ENCODE assay signal across 8 mouse cellular contexts in genomic region chr10:117494171-117494701, GRCm38 (mm10).
A peak's percentile ranks its signal among the peaks of the same experiment; 100 is the strongest.
DNase-seq lines count a peak whose midpoint lies in the region; ATAC-seq and TF ChIP-seq lines count a peak whose summit lies in the region.

No protein-coding gene starts in this region.

- no peak overlapping the region for H3K27ac ChIP-seq in testis, adult 2 months (ENCODE audit: control insufficient read depth, insufficient read depth, low read depth, low read length)
- no peak overlapping the region for H3K27ac ChIP-seq in forebrain, embryonic 12.5 days
- H3K27ac ChIP-seq in kidney, embryonic 14.5 days (ENCODE audit: low read depth, low read length) = no peak overlapping the region; the same call in 1 of the 2 replicates

- peak overlapping the region; percentile 43 for H3K4me3 ChIP-seq in testis, adult 2 months (ENCODE audit: control insufficient read depth, low read depth, low read length)
- peak overlapping the region; percentile 17 for H3K4me3 ChIP-seq in forebrain, embryonic 12.5 days (replicated peaks)
- peak overlapping the region; percentile 29 for H3K4me3 ChIP-seq in kidney, embryonic 14.5 days (ENCODE audit: low read length)

- no peak for TF ChIP-seq POLR2A in testis, adult 2 months (IDR thresholded peaks at IDR 0.05; ENCODE audit: control insufficient read depth, low read depth, low read length)

- H3K36me3 ChIP-seq in testis, adult 2 months (ENCODE audit: control insufficient read depth, insufficient read depth, low read length) = no peaks in the 10 kb centered on the region
- no peaks in the 10 kb centered on the region for H3K36me3 ChIP-seq in forebrain, embryonic 12.5 days (replicated peaks)
- no peaks in the 10 kb centered on the region for H3K36me3 ChIP-seq in kidney, embryonic 14.5 days (ENCODE audit: control insufficient read depth, insufficient read depth, low read length)

- intact Hi-C loops in gastrocnemius, postnatal 36 days (cut with DNase I) = no loop called here

- peak overlapping the region; percentile 40 for H3K4me2 ChIP-seq in forebrain, embryonic 12.5 days
- H3K4me2 ChIP-seq in kidney, embryonic 14.5 days (replicated peaks; ENCODE audit: low read depth, low read length) = peak overlapping the region; percentile 48

- no peaks in the 10 kb centered on the region for H3K27me3 ChIP-seq in testis, adult 2 months (ENCODE audit: control insufficient read depth, insufficient read depth, low read length)
- peaks cover 12% of the 10 kb centered on the region for H3K27me3 ChIP-seq in forebrain, embryonic 12.5 days
- no peaks in the 10 kb centered on the region for H3K27me3 ChIP-seq in kidney, embryonic 14.5 days (ENCODE audit: control insufficient read depth, insufficient read depth, low read length)

- no peaks in the 10 kb centered on the region for H3K9me3 ChIP-seq in forebrain, embryonic 12.5 days
- no peaks in the 10 kb centered on the region for H3K9me3 ChIP-seq in kidney, embryonic 14.5 days (ENCODE audit: control insufficient read depth, low read length)

- no peaks in the 10 kb centered on the region; the same call in 1 of the 2 replicates for H3K4me1 ChIP-seq in testis, adult 2 months (ENCODE audit: control insufficient read depth, insufficient read depth, low read length)
- no peaks in the 10 kb centered on the region for H3K4me1 ChIP-seq in forebrain, embryonic 12.5 days
- H3K4me1 ChIP-seq in kidney, embryonic 14.5 days (ENCODE audit: control insufficient read depth, insufficient read depth, low read length) = no peaks in the 10 kb centered on the region

- DNase-seq in testis, postnatal 14 days (ENCODE audit: low spot score) = no peak
- peak; percentile 37 for DNase-seq in lung, postnatal 10 days
- peak; percentile 79 for DNase-seq in yolk sac, embryonic 10.5 days (ENCODE audit: low spot score)
- no peak for DNase-seq in gastrocnemius, postnatal 36 days

- WGBS in forebrain, embryonic 12.5 days = 45% methylated on average over 18 of the region's 18 CpGs
- 24% methylated on average over 18 of the region's 18 CpGs for WGBS in kidney, embryonic 14.5 days

- no peak for TF ChIP-seq CTCF in testis, adult 2 months (IDR thresholded peaks at IDR 0.05; ENCODE audit: control insufficient read depth, insufficient read depth, insufficient replicate concordance, low read depth, low read length)

- no peak for ATAC-seq in forebrain, embryonic 12.5 days (ENCODE audit: low FRiP score)
- peak; percentile 76 for ATAC-seq in kidney, embryonic 14.5 days (ENCODE audit: low FRiP score, low TSS enrichment)
- no peak for ATAC-seq in cerebellum, adult (ENCODE audit: insufficient number of reproducible peaks, low FRiP score, low TSS enrichment)

- no peak overlapping the region for H3K9ac ChIP-seq in forebrain, embryonic 12.5 days
- H3K9ac ChIP-seq in kidney, embryonic 14.5 days (ENCODE audit: low read depth, low read length) = peak overlapping the region; percentile 40

Comparison
In these comparisons a context has a peak if more than half of its experiments do, and no peak if none do; other contexts are left out.
1. DNase-seq: peak in lung, postnatal 10 days (single experiment) and yolk sac, embryonic 10.5 days (single experiment); none in testis, postnatal 14 days (single experiment) and gastrocnemius, postnatal 36 days (0 of 2).
2. Peak in every context shown above with its lines, with median percentiles within 50 percentile points of each other: H3K4me3 ChIP-seq.